In genomic region chr17:23960084-23960738, GRCm38 (mm10) we compare ENCODE assay signal across 9 mouse cellular contexts. TPM values are rescaled to one million over a fixed set of nuclear protein-coding genes. Genes with fewer than 3 reads are reported as not detected.
DNase-seq lines count a peak whose midpoint lies in the region; ATAC-seq lines count a peak whose summit lies in the region.
"Had no signal": no experiment of that assay in that cellular context is flagged by ENCODE, and none has a peak within 500 bp of the region (broad histone marks: within the 10 kb centered on the region; RNA-seq: fewer than 3 reads in every experiment).

No protein-coding gene starts in this region.

- 37% methylated on average over 3 of the region's 3 CpGs for WGBS in heart, embryonic 12.5 days
- WGBS in kidney, embryonic 16.5 days: 41% methylated on average over 3 of the region's 3 CpGs
- 38% methylated on average over 3 of the region's 3 CpGs for WGBS in stomach, embryonic 14.5 days

- 0 out of 2 replicates have a peak, but pooled peaks cover 2% of the 10 kb centered on the region for H3K27me3 ChIP-seq in heart, embryonic 12.5 days (replicated peaks)
- no peaks in the 10 kb centered on the region for H3K27me3 ChIP-seq in kidney, embryonic 16.5 days (ENCODE audit: insufficient read depth, low read length)
- no peaks in the 10 kb centered on the region for H3K27me3 ChIP-seq in stomach, embryonic 14.5 days (ENCODE audit: control insufficient read depth, insufficient read depth, low read length)

- ATAC-seq in erythroid progenitor cell, adult 5-6 weeks (replicated peaks; ENCODE audit: low FRiP score, poor library complexity, severe bottlenecking): peak; percentile 71; the same call in 1 of the 2 replicates
- ATAC-seq in heart, embryonic 12.5 days (ENCODE audit: insufficient number of reproducible peaks, low FRiP score): peak; percentile 70
- peak; percentile 92 for ATAC-seq in kidney, embryonic 16.5 days (ENCODE audit: low FRiP score, low TSS enrichment)
- ATAC-seq in stomach, embryonic 14.5 days (ENCODE audit: insufficient number of reproducible peaks, insufficient read depth, low FRiP score, low read depth): peak; percentile 86

- no peak overlapping the region for H3K4me3 ChIP-seq in heart, embryonic 12.5 days
- H3K4me3 ChIP-seq in kidney, embryonic 16.5 days (ENCODE audit: low read length): no peak overlapping the region
- H3K4me3 ChIP-seq in stomach, embryonic 14.5 days (ENCODE audit: low read depth, low read length): no peak overlapping the region
- H3K4me3 ChIP-seq: heart, embryonic 13.5 days had no signal

- H3K27ac ChIP-seq in heart, embryonic 12.5 days (ENCODE audit: poor library complexity, severe bottlenecking): no peak overlapping the region
- H3K27ac ChIP-seq in kidney, embryonic 16.5 days (ENCODE audit: low read length): no peak overlapping the region
- no peak overlapping the region for H3K27ac ChIP-seq in stomach, embryonic 14.5 days (ENCODE audit: low read length)
- H3K27ac ChIP-seq: heart, embryonic 13.5 days had no signal

- no peaks in the 10 kb centered on the region for H3K36me3 ChIP-seq in heart, embryonic 12.5 days
- no peaks in the 10 kb centered on the region for H3K36me3 ChIP-seq in kidney, embryonic 16.5 days (ENCODE audit: insufficient read depth, low read length)
- H3K36me3 ChIP-seq in stomach, embryonic 14.5 days (ENCODE audit: control insufficient read depth, insufficient read depth, low read length): no peaks in the 10 kb centered on the region
- H3K36me3 ChIP-seq: heart, embryonic 13.5 days had no signal

- no peak overlapping the region for H3K4me2 ChIP-seq in heart, embryonic 12.5 days
- H3K4me2 ChIP-seq in kidney, embryonic 16.5 days (replicated peaks; ENCODE audit: low read depth, low read length): no peak overlapping the region
- H3K4me2 ChIP-seq in stomach, embryonic 14.5 days (replicated peaks; ENCODE audit: low read depth, low read length): no peak overlapping the region
- H3K4me2 ChIP-seq: heart, embryonic 13.5 days had no signal

- H3K9me3 ChIP-seq in heart, embryonic 12.5 days (replicated peaks): no peaks in the 10 kb centered on the region
- no peaks in the 10 kb centered on the region for H3K9me3 ChIP-seq in kidney, embryonic 16.5 days (ENCODE audit: low read length)
- H3K9me3 ChIP-seq in stomach, embryonic 14.5 days (ENCODE audit: control insufficient read depth, low read depth, low read length): no peaks in the 10 kb centered on the region
- H3K9me3 ChIP-seq: heart, embryonic 13.5 days had no signal

- peak; percentile 69 to 76 for DNase-seq in CD8-positive naive resting alpha-beta T cell, adult 2 months (ENCODE audit: low read depth in 2 of 2, low spot score in 2 of 2)
- DNase-seq in brain, embryonic 18.5 days (ENCODE audit: low read depth, low spot score): peak; percentile 62
- DNase-seq in liver: peak; percentile 66
- peak; percentile 62 to 72 for DNase-seq in natural killer cell, adult 2 months (ENCODE audit: low spot score in 2 of 2)

- H3K9ac ChIP-seq in heart, embryonic 12.5 days: no peak overlapping the region
- H3K9ac ChIP-seq in kidney, embryonic 16.5 days (replicated peaks; ENCODE audit: low read length): peak overlapping the region; percentile 58
- no peak overlapping the region for H3K9ac ChIP-seq in stomach, embryonic 14.5 days (replicated peaks; ENCODE audit: low read depth, low read length)
- H3K9ac ChIP-seq: heart, embryonic 13.5 days had no signal

- H3K4me1 ChIP-seq in heart, embryonic 12.5 days (replicated peaks): no peaks in the 10 kb centered on the region
- 0 out of 2 replicates have a peak, but pooled peaks cover 3% of the 10 kb centered on the region for H3K4me1 ChIP-seq in kidney, embryonic 16.5 days (ENCODE audit: insufficient read depth, low read length)
- 0 out of 2 replicates have a peak, but pooled peaks cover 4% of the 10 kb centered on the region for H3K4me1 ChIP-seq in stomach, embryonic 14.5 days (ENCODE audit: control insufficient read depth, insufficient read depth, low read length)
- H3K4me1 ChIP-seq: heart, embryonic 13.5 days had no signal

RNA-seq across cellular contexts. Expression of gene Sbpl, which starts 5.1 kb away (rescaled TPM):
- total RNA-seq in erythroid progenitor cell, adult 5-6 weeks (2015; ENCODE audit: low replicate concordance): not detected in 2 replicates
- not detected in 2 replicates for total RNA-seq in erythroid progenitor cell, adult 5-6 weeks (2017; ENCODE audit: low replicate concordance)
- not detected in 2 replicates for polyA plus RNA-seq in heart, embryonic 12.5 days (2016; fragmentation: Nextera tagmentation; extraction: Ambion mirVana)
- not detected in 2 replicates for polyA plus RNA-seq in kidney, embryonic 16.5 days (2015; fragmentation: Nextera tagmentation; extraction: Ambion mirVana)
- polyA plus RNA-seq in stomach, embryonic 14.5 days (2014; fragmentation: Nextera tagmentation; extraction: Ambion mirVana): not detected in 2 replicates
- polyA plus RNA-seq: heart, embryonic 13.5 days had no signal

RNA-seq across cellular contexts. Expression of gene Sbp, which starts 18.7 kb away (rescaled TPM):
- total RNA-seq in erythroid progenitor cell, adult 5-6 weeks (2015; ENCODE audit: low replicate concordance): not detected in 2 replicates
- total RNA-seq in erythroid progenitor cell, adult 5-6 weeks (2017; ENCODE audit: low replicate concordance): not detected in 2 replicates
- polyA plus RNA-seq in heart, embryonic 12.5 days (2016; fragmentation: Nextera tagmentation; extraction: Ambion mirVana): not detected in 2 replicates
- polyA plus RNA-seq in kidney, embryonic 16.5 days (2015; fragmentation: Nextera tagmentation; extraction: Ambion mirVana): not detected in 2 replicates
- not detected in 2 replicates for polyA plus RNA-seq in stomach, embryonic 14.5 days (2014; fragmentation: Nextera tagmentation; extraction: Ambion mirVana)
- polyA plus RNA-seq: heart, embryonic 13.5 days had no signal

RNA-seq across cellular contexts. Expression of gene Prss30, which starts 20.2 kb away (rescaled TPM):
- total RNA-seq in erythroid progenitor cell, adult 5-6 weeks (2015; ENCODE audit: low replicate concordance): 0.84 TPM in 1 of 2 replicates, not detected in the other
- total RNA-seq in erythroid progenitor cell, adult 5-6 weeks (2017; ENCODE audit: low replicate concordance): not detected in 2 replicates
- polyA plus RNA-seq in heart, embryonic 12.5 days (2016; fragmentation: Nextera tagmentation; extraction: Ambion mirVana): not detected in 2 replicates
- 0.14 and 0.23 TPM in 2 replicates for polyA plus RNA-seq in kidney, embryonic 16.5 days (2015; fragmentation: Nextera tagmentation; extraction: Ambion mirVana)
- polyA plus RNA-seq in stomach, embryonic 14.5 days (2014; fragmentation: Nextera tagmentation; extraction: Ambion mirVana): not detected in 2 replicates
- polyA plus RNA-seq: heart, embryonic 13.5 days had no signal

RNA-seq across cellular contexts. Expression of gene Prss22, which starts 37.7 kb away (rescaled TPM):
- not detected in 2 replicates for total RNA-seq in erythroid progenitor cell, adult 5-6 weeks (2015; ENCODE audit: low replicate concordance)
- total RNA-seq in erythroid progenitor cell, adult 5-6 weeks (2017; ENCODE audit: low replicate concordance): not detected in 2 replicates
- polyA plus RNA-seq in heart, embryonic 12.5 days (2016; fragmentation: Nextera tagmentation; extraction: Ambion mirVana): 0.29 TPM in 1 of 2 replicates, not detected in the other
- 0.39 and 0.82 TPM in 2 replicates for polyA plus RNA-seq in kidney, embryonic 16.5 days (2015; fragmentation: Nextera tagmentation; extraction: Ambion mirVana)
- 1.9 and 3.1 TPM in 2 replicates for polyA plus RNA-seq in stomach, embryonic 14.5 days (2014; fragmentation: Nextera tagmentation; extraction: Ambion mirVana)

RNA-seq across cellular contexts. Expression of gene Dcpp3, which starts 43.0 kb away (rescaled TPM):
- not detected in 2 replicates for total RNA-seq in erythroid progenitor cell, adult 5-6 weeks (2015; ENCODE audit: low replicate concordance)
- not detected in 2 replicates for total RNA-seq in erythroid progenitor cell, adult 5-6 weeks (2017; ENCODE audit: low replicate concordance)
- polyA plus RNA-seq in heart, embryonic 12.5 days (2016; fragmentation: Nextera tagmentation; extraction: Ambion mirVana): not detected in 2 replicates
- polyA plus RNA-seq in kidney, embryonic 16.5 days (2015; fragmentation: Nextera tagmentation; extraction: Ambion mirVana): not detected in 2 replicates
- polyA plus RNA-seq in stomach, embryonic 14.5 days (2014; fragmentation: Nextera tagmentation; extraction: Ambion mirVana): not detected in 2 replicates
- polyA plus RNA-seq: heart, embryonic 13.5 days had no signal
